Mouse (Mus musculus): ENCODE data around the gene Cbr3. TPM values are rescaled to one million over a fixed set of nuclear protein-coding genes. Genes with fewer than 3 reads are reported as not detected.

Cbr3 gene
- 10 to 100 TPM; 11.6 to 12.0 TPM for total RNA-seq (2023)

GRCm38 (mm10) chr16:93682689-93683507 is at the start of gene Cbr3:
Cbr3 (plus strand) TSS chr16:93683215.

GRCm38 (mm10) chr16:93711411-93712188 is 28.6 kb downstream of the Cbr3 start, which contains the start of gene Dop1b:
Dop1b (plus strand) TSS chr16:93711904.

Other genes with a start within 250 kb of the Cbr3 start
- 1 to 10 TPM; 5.0 to 8.6 TPM for gene Setd4, start 79.2 kb upstream of the Cbr3 start, total RNA-seq (2023)
- gene Cbr1, start 77.4 kb upstream of the Cbr3 start, total RNA-seq (2023), result 10 to 100 TPM; 17.4 to 21.7 TPM
- gene Gm5678, start 55.1 kb upstream of the Cbr3 start, total RNA-seq (2023), result 1 to 10 TPM in 1 of 2 experiments, not detected in 1; 2.3 TPM
- gene Dop1b, start 28.7 kb downstream of the Cbr3 start, total RNA-seq (2023), result 10 to 100 TPM; 56.0 to 63.8 TPM
- gene Morc3, start 148.9 kb downstream of the Cbr3 start, total RNA-seq (2023), result 100 to 1,000 TPM; 114 to 148 TPM
- gene Chaf1b, start 200.7 kb downstream of the Cbr3 start, total RNA-seq (2023), result 1 to 10 TPM; 3.8 to 5.6 TPM

Measured in monocyte, adult 59 days (primary cell).